Mouse (Mus musculus) E14TG2a.4 (cell line): ENCODE results near the gene Ly6g5c.

Source experiments
- CTCF ChIP-seq: conservative IDR thresholded peaks from 2 replicates; pipeline ENCODE4 v1.5.1; 2014; ENCODE audit warnings: low read length
- POU5F1 ChIP-seq: IDR thresholded peaks from 2 replicates; pipeline ENCODE4 v1.6.1; 2014; ENCODE audit warnings: low read length, borderline replicate concordance

GRCm38 (mm10) chr17:35139269-35139668, 31.2 kb downstream of the Ly6g5c start:
- TF ChIP-seq CTCF (no peak), POU5F1 (no peak)
